Mouse (Mus musculus) stomach, embryonic 16.5 days (tissue): ENCODE results near the gene Slc51b. TPM values are rescaled to one million over a fixed set of nuclear protein-coding genes. Genes with fewer than 3 reads are reported as not detected.

ENCODE experiments used
- ATAC-seq: fragments of 200-750 bp; cut with Nextera tagmentation; 2 replicates; pipeline ENCODE4 v1.8.0; 2017; ENCODE audit warnings: moderate number of reproducible peaks, moderate TSS enrichment; ENCODE audit not compliant: insufficient read depth, low FRiP score
- H3K27ac ChIP-seq: fragments of 300-500 bp; sonication (generic); 2 replicates; pipeline ENCODE4 v1.5.1; 2014; ENCODE audit warnings: low read length
- H3K27me3 ChIP-seq: fragments of 300-500 bp; sonication (generic); 2 replicates; pipeline ENCODE4 v1.6.1; 2014; ENCODE audit warnings: low read length, control low read depth, mixed read lengths; ENCODE audit not compliant: control insufficient read depth, insufficient read depth
- H3K36me3 ChIP-seq: fragments of 300-500 bp; sonication (generic); 2 replicates; pipeline ENCODE4 v1.6.1; 2014; ENCODE audit warnings: low read length; ENCODE audit not compliant: control insufficient read depth, insufficient read depth
- H3K4me1 ChIP-seq: fragments of 300-500 bp; sonication (generic); 2 replicates; pipeline ENCODE4 v1.6.1; 2014; ENCODE audit warnings: low read length, control low read depth, mixed read lengths; ENCODE audit not compliant: control insufficient read depth, insufficient read depth
- H3K4me2 ChIP-seq: fragments of 300-500 bp; sonication (generic); 2 replicates; pipeline ENCODE4 v1.6.1; 2014; ENCODE audit warnings: low read depth, low read length, mixed read lengths
- H3K4me3 ChIP-seq: fragments of 300-500 bp; sonication (generic); replicated peaks from 2 replicates; pipeline ENCODE4 v1.5.1; 2014; ENCODE audit warnings: mild to moderate bottlenecking, low read length
- H3K9ac ChIP-seq: fragments of 300-500 bp; sonication (generic); 2 replicates; pipeline ENCODE4 v1.6.1; 2014; ENCODE audit warnings: low read length
- H3K9me3 ChIP-seq: fragments of 300-500 bp; sonication (generic); replicated peaks from 2 replicates; pipeline ENCODE4 v1.6.1; 2016; ENCODE audit warnings: low read length, control low read depth; ENCODE audit not compliant: control insufficient read depth
- WGBS: fragments of 180-500 bp; shearing (Covaris S2); extraction: QIAGEN DNeasy Blood & Tissue Kit; methylation state at CpG from one replicate; pipeline ENCODE4 v1.1.7; 2014; 5-methylcytosine and 5-hydroxymethylcytosine counted together
- polyA plus RNA-seq: library from polyadenylated mRNA; unstranded; fragments of >200 nt; fragmentation: Nextera tagmentation; extraction: Ambion mirVana; gene quantifications from 2 replicates; pipeline ENCODE4 v1.2.1, GENCODE M21; 2015

The Slc51b gene
- polyA plus RNA-seq, 1 experiment from 2014 or later = 1.7 TPM

- H3K4me1 ChIP-seq = no peaks in the 10 kb centered on the region
- no peak overlapping the region for H3K27ac ChIP-seq
- no peaks in the 10 kb centered on the region for H3K27me3 ChIP-seq
- WGBS = 17% methylated on average over 3 of the region's 3 CpGs
- H3K9me3 ChIP-seq = no peaks in the 10 kb centered on the region
- no peak overlapping the region for H3K4me2 ChIP-seq
- no peak for ATAC-seq
- H3K9ac ChIP-seq = no peak overlapping the region
- no peak overlapping the region for H3K4me3 ChIP-seq
- H3K36me3 ChIP-seq = no peaks in the 10 kb centered on the region
Measured at GRCm38 (mm10) chr9:65424393-65424792, 1.6 kb upstream of the Slc51b start.

GRCm38 (mm10) chr9:65419633-65420032, 3.1 kb downstream of the Slc51b start:
- no peak overlapping the region for H3K4me3 ChIP-seq
- H3K4me1 ChIP-seq = no peaks in the 10 kb centered on the region
- no peak for ATAC-seq
- H3K27ac ChIP-seq = no peak overlapping the region
- H3K27me3 ChIP-seq = no peaks in the 10 kb centered on the region
- H3K9me3 ChIP-seq = no peaks in the 10 kb centered on the region
- WGBS = 67% methylated on average over 3 of the region's 3 CpGs
- no peaks in the 10 kb centered on the region for H3K36me3 ChIP-seq
- H3K9ac ChIP-seq = no peak overlapping the region
- no peak overlapping the region for H3K4me2 ChIP-seq

DNA sequence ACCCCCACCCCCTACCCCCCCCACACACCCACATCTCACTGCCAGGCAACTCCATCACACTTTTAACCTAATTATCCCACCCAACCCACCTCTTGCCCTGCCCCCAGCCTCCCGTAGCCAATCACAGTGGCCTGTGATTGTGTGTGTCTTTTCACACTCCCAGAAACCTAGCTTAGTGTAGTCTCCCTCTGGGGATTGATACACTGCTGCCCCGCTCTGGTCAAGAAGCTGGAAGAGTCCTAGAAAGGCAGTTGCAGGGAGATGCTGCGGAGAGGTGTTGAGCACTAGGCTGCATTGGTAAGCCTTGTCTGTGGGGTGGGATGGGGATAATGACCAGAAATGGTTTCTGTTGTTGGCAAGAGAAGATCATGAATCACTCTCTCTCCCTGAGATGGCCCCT, 5.0 kb downstream of the Slc51b start:
- Histone ChIP-seq H3K36me3 (no peaks in the 10 kb centered on the region), H3K9ac (no peak overlapping the region), H3K4me2 (no peak overlapping the region), H3K27ac (no peak overlapping the region), H3K4me1 (no peaks in the 10 kb centered on the region), H3K9me3 (no peaks in the 10 kb centered on the region), H3K4me3 (no peak overlapping the region), H3K27me3 (no peaks in the 10 kb centered on the region)
- WGBS = 35% methylated on average over 3 of the region's 3 CpGs
- ATAC-seq = no peak

DNA sequence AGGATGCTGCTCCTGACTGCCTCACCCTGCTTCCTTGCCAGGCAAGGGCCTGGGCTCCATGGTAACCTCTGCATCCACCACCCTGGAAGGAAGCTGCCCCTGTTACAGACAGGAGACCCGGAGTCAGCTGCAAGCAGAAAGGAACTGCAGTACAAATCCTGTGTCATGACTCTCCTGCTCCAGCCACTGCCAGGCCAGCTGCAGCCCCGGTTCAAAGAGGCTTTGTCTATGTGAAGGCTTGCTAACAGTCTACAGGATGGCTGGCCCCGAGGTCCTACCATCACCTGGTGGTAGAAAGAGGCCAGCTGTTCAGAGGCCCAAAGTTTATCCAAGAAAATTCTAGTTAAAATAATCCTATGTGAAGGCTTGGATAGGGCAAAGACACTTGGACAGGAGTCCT, 11.4 kb downstream of the Slc51b start:
- Histone ChIP-seq H3K27me3 (no peaks in the 10 kb centered on the region), H3K9me3 (no peaks in the 10 kb centered on the region), H3K36me3 (no peaks in the 10 kb centered on the region), H3K4me1 (no peaks in the 10 kb centered on the region), H3K9ac (no peak overlapping the region), H3K4me2 (no peak overlapping the region), H3K4me3 (no peak overlapping the region), H3K27ac (no peak overlapping the region)
- no peak for ATAC-seq
- WGBS = 52% methylated on average over 3 of the region's 3 CpGs

GRCm38 (mm10) chr9:65410378-65410777, 12.4 kb downstream of the Slc51b start:
- no peak overlapping the region for H3K4me3 ChIP-seq
- no peaks in the 10 kb centered on the region for H3K4me1 ChIP-seq
- no peaks in the 10 kb centered on the region for H3K9me3 ChIP-seq
- WGBS = 90% methylated on average over 8 of the region's 8 CpGs
- no peak overlapping the region for H3K4me2 ChIP-seq
- no peak overlapping the region for H3K27ac ChIP-seq
- H3K9ac ChIP-seq = no peak overlapping the region
- no peaks in the 10 kb centered on the region for H3K27me3 ChIP-seq
- H3K36me3 ChIP-seq = no peaks in the 10 kb centered on the region
- no peak for ATAC-seq

- Histone ChIP-seq H3K4me2 (no peak overlapping the region), H3K4me3 (no peak overlapping the region), H3K9me3 (no peaks in the 10 kb centered on the region), H3K27me3 (no peaks in the 10 kb centered on the region), H3K36me3 (no peaks in the 10 kb centered on the region), H3K9ac (no peak overlapping the region), H3K4me1 (0 out of 2 replicates have a peak, but pooled peaks cover 2% of the 10 kb centered on the region), H3K27ac (no peak overlapping the region)
- WGBS = 52% methylated on average over 5 of the region's 5 CpGs
- ATAC-seq = peak; percentile 83
Measured at GRCm38 (mm10) chr9:65408871-65409295, 13.9 kb downstream of the Slc51b start.

DNA sequence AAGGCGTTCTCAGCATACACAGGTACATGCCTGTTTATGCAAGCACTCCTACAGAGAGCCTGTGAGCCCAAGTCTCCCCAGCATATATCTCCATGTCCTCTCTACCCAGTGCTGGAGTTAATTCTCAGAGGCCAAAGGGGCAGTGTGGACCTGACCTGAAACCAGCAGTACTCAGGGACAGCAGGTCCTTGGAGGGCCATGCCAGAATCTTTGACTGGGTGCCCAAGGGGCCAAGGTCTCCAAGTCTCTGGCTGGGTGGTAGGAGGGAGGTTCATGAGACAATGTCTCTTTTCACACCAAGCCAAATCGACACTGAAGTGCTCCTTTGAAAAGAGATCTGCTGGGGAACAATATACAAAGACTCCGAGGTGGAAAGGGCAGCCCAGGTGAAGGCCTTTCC, 14.9 kb downstream of the Slc51b start:
- Histone ChIP-seq H3K4me3 (no peak overlapping the region), H3K4me1 (0 out of 2 replicates have a peak, but pooled peaks cover 2% of the 10 kb centered on the region), H3K27me3 (no peaks in the 10 kb centered on the region), H3K27ac (no peak overlapping the region), H3K9ac (no peak overlapping the region), H3K36me3 (no peaks in the 10 kb centered on the region), H3K9me3 (no peaks in the 10 kb centered on the region), H3K4me2 (no peak overlapping the region)
- no peak for ATAC-seq
- WGBS = 79% methylated on average over 3 of the region's 3 CpGs

DNA sequence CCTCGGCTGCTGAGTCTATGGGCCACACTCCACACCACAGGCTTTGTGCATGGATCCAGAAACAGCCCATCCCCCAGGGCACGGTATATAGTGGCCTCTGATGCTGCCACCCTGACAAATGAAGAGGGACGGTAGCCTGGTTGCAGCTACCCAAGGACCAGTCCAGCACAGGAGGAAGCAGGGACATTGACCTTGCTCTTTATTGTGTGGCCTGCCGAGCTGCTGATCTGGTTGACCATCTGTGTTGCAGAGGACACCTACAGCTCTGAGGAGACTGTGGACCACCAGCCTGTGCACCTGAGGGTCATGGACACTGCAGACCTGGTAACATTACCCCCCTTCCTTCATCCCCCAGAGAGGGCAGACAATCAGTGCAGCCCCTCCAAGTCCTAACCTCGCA, 15.4 kb downstream of the Slc51b start:
- Histone ChIP-seq H3K9me3 (no peaks in the 10 kb centered on the region), H3K27me3 (no peaks in the 10 kb centered on the region), H3K27ac (no peak overlapping the region), H3K4me3 (no peak overlapping the region), H3K4me2 (no peak overlapping the region), H3K4me1 (0 out of 2 replicates have a peak, but pooled peaks cover 2% of the 10 kb centered on the region), H3K9ac (no peak overlapping the region), H3K36me3 (no peaks in the 10 kb centered on the region)
- no peak for ATAC-seq
- WGBS = 81% methylated on average over 5 of the region's 5 CpGs

DNA sequence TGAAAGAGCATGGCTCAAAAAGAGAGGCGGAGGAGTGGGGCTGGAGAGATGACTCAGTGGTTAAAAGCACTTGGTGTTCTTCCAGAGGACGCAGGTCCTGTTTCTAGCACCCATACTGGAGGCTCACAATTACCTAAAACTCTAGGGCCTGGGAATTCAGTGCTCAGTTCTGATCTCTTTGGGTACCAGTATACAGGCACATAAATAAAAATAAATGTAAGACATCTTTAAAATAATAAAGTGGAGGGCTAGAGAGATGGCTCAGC, 17.6 kb downstream of the Slc51b start:
- Histone ChIP-seq H3K9ac (no peak overlapping the region), H3K4me1 (0 out of 2 replicates have a peak, but pooled peaks cover 2% of the 10 kb centered on the region), H3K36me3 (no peaks in the 10 kb centered on the region), H3K27ac (no peak overlapping the region), H3K4me2 (no peak overlapping the region), H3K4me3 (no peak overlapping the region), H3K27me3 (no peaks in the 10 kb centered on the region), H3K9me3 (no peaks in the 10 kb centered on the region)
- 67% methylated on average over 2 of the region's 2 CpGs for WGBS
- ATAC-seq = no peak
